Mouse (Mus musculus) liver (tissue): ENCODE results near the gene G0s2.
"Not testable (repeated sequence)": the region's sequence is repeated elsewhere in the genome, so short reads cannot be mapped to it uniquely, and the experiment has no call there.

ENCODE experiments used
- DNase-seq: peaks from one replicate; pipeline ENCODE4 v3.0.0-alpha.2; 2020; ENCODE audit warnings: mixed read lengths

The G0s2 gene

GRCm38 (mm10) chr1:193287578-193287977 is 14.6 kb upstream of the G0s2 start:
- no peak for DNase-seq

- not testable (repeated sequence) for DNase-seq
These were observed 12.8 kb upstream of the G0s2 start for GRCm38 (mm10) chr1:193285766-193286325.

GRCm38 (mm10) chr1:193284228-193284779 is 11.3 kb upstream of the G0s2 start:
- no peak for DNase-seq

- no peak for DNase-seq
These were observed 8.3 kb upstream of the G0s2 start for GRCm38 (mm10) chr1:193281344-193281743.

GRCm38 (mm10) chr1:193279492-193279891 is 6.5 kb upstream of the G0s2 start:
- no peak for DNase-seq

GRCm38 (mm10) chr1:193278414-193279045 is 5.5 kb upstream of the G0s2 start:
- DNase-seq = no peak

- DNase-seq = peak; percentile 53
These were observed 1.5 kb upstream of the G0s2 start for GRCm38 (mm10) chr1:193274407-193275071.

- DNase-seq = peak; percentile 24
These were observed 691 bp downstream of the G0s2 start for GRCm38 (mm10) chr1:193272137-193272915.

- no peak for DNase-seq
These were observed 1.9 kb downstream of the G0s2 start for GRCm38 (mm10) chr1:193270965-193271763.

- DNase-seq = no peak
These were observed 7.3 kb downstream of the G0s2 start for GRCm38 (mm10) chr1:193265734-193266133.

GRCm38 (mm10) chr1:193263955-193264598 is 8.9 kb downstream of the G0s2 start, which contains the start of gene Hsd11b1:
Hsd11b1 (minus strand) TSS chr1:193264075.
- no peak for DNase-seq

- no peak for DNase-seq
These were observed 9.8 kb downstream of the G0s2 start for GRCm38 (mm10) chr1:193263026-193263907.

- DNase-seq = no peak
These were observed 11.0 kb downstream of the G0s2 start for GRCm38 (mm10) chr1:193261897-193262548.

- no peak for DNase-seq
These were observed 13.5 kb downstream of the G0s2 start for GRCm38 (mm10) chr1:193259559-193259958.

- DNase-seq = no peak
These were observed 16.4 kb downstream of the G0s2 start for GRCm38 (mm10) chr1:193256621-193257098.

- DNase-seq = no peak
These were observed 16.8 kb downstream of the G0s2 start for GRCm38 (mm10) chr1:193256289-193256577.

GRCm38 (mm10) chr1:193255488-193256288 is 17.3 kb downstream of the G0s2 start:
- DNase-seq = peak; percentile 56

GRCm38 (mm10) chr1:193255032-193255431 is 18.0 kb downstream of the G0s2 start:
- DNase-seq = no peak

GRCm38 (mm10) chr1:193253895-193254294 is 19.1 kb downstream of the G0s2 start:
- not testable (repeated sequence) for DNase-seq
